Mouse (Mus musculus): Measurements from ENCODE around the gene Zfp952. TPM values are rescaled to one million over a fixed set of nuclear protein-coding genes. Genes with fewer than 3 reads are reported as not detected.
"Not testable (repeated sequence)": the region's sequence is repeated elsewhere in the genome, so short reads cannot be mapped to it uniquely, and the experiment has no call there.

Zfp952 gene
- polyA plus RNA-seq (2017; shearing (Covaris generic)), result 10 to 100 TPM; 17.8 to 18.1 TPM

DNA sequence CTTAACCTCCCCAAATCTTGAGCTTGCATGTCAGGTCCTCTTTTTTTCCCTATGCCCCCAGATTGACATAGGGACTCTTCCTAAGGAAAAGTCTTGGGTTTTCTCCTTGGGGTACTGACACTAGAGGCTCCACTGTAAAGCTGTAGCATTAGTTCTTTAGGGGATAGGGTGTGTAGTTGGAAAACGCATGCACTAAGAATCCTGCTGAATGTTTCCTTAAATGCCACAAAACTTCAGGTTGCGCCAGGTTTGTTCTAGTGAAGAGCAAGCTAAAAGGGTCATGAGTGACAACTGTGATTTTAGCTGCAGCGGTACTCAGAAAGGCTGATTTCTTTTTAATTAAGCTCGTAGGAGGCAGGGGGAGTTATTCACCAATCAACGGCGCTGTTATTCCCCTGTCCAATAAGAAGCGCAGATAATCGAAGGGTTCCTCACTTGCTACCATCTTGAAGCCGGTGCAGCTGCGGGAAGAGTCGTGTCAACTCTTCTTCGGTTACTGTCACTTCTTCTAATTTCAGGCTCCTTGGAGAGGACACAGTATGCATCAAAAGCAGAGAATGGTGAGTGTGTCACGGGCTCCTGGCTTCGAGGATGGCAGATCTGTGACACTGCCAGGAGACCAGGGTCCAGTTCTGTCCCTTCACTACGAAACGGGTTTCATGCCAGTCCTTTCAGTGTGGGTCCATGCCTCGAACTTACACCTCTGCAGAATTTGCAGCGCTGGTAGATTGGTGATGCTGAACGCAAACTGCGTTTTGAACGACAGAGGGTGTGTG, at the start of gene Zfp952:
Zfp952 (plus strand) TSS at position 431 of the 776 bp plus-strand sequence.
- peak; percentile 95 for ATAC-seq

- no peak for ATAC-seq
Observed at GRCm38 (mm10) chr17:32943661-32944060, 49.3 kb upstream of the Zfp952 start.

DNA sequence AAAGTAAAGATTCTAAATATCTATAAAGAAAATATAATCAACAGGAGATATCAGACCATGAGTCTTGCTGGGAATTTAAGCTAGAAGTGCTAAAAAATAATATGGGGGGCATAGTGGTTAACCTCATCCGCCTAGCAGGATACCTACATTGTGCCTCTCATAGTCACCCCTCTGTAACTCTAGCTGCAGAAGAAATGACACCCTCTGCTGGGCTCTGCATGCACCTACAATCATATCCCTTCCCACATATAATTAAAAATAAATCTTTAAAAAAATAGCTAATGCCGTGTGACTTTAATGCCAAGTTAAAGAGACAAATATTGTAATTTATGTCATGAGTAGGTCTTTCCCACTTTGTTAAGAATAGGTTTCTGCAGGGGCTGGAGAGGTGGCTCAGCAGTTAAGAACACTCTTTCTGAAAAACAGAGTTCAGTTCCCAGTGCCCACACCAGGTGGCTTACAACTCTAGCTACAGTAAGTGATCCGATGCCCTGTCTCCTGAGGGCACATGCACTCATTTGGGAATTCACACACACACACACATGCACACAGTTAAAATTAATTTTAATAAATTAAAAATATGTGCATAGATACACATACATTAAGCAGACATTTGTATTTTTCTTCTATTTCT, 48.4 kb upstream of the Zfp952 start:
- ATAC-seq, result no peak

DNA sequence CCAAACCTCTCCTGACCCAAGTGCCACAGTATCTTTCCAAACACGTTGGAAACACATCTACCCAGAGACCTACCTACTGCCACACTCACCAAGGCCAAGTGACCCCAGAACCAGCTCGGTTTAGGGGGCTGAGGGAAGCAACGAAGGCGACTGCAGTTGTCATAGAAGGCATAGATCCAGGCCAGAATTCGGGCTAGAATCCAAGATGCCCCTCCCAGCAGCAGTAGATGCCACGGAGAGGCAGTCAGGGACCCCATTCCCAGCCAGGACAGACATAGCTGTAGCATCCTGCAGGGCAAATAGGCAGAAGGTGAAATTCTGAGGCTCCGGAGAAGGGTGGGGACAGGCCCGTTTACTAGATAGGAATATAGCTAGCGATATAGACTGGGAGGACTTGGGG, 46.2 kb upstream of the Zfp952 start:
- ATAC-seq, result no peak

DNA sequence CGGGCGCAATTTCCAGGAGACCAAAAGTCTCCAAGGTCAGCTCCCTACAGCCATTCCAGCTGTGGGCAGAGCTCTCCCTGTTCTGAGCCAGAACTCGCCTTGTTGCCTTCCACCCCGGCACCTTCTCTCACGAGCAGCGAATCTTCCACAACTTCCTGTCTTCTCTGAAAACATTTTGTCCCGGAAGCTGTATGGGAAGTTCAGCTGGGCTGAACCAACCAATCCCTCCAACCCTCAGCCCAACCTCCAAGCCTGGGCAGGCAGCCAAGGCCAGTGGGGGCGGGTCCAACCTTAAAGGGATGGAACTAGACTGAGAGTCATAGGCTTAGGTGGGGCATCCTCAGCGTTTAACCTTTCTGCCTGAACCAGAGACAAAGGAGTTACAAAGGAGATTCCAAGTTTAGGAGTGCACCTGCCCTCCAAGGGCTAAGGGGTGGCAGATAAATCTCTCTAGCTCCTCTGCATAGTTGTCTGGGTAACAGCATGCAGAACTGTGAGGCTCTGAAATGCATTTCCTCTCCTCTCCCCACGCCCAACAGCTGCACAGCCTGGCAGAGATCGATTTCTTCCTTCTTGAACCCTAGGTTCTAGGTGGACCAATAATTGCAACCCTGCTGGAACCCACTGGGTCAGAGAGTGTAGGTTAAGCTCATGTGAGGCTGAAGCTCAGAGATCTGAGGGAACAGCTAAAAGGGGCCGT, 45.6 kb upstream of the Zfp952 start, which contains the start of gene Cyp4f13:
Cyp4f13 (minus strand) TSS at position 188 of the 700 bp plus-strand sequence.
- ATAC-seq, result peak; percentile 95

GRCm38 (mm10) chr17:32950136-32950535, 42.8 kb upstream of the Zfp952 start:
- no peak for ATAC-seq

DNA sequence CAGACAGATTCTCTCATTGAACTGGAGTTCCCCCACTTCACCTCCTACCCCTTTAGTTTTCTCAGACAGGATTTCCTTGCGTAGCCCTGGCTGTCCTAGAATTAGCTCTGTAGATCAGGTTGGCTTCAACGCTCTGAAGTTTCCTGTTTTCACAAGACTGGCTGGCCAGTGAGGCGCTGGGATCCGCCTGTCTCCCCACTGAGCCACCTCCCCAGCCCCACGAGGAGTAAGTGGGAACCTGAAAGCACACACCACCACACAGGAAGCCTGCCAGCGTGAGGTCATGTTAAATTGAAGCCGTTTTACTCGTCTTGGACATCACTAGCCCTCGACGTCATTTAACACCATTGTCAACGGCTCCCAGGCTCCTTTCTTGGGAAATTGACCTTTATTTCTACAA, 41.9 kb upstream of the Zfp952 start:
- ATAC-seq, result no peak

GRCm38 (mm10) chr17:32951441-32951840, 41.5 kb upstream of the Zfp952 start:
- peak; percentile 20 for ATAC-seq

DNA sequence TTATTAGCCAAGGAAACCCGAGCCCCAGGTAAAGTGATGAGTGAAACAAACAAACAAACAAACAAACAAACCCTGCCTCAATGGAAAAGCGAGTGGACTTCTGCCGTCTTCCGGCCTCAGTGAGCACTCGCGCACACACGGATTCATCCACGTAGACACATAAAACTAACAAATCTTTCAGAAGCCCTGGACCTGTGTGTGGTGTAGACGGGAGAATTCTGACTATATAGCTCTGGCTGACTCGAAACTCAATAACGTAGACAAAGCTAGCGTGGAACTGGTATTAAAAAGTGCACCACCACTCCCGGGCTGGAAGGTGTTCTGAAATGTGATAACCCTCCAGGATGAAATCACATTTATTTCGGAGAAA, 27.7 kb upstream of the Zfp952 start:
- peak; percentile 28 for ATAC-seq

DNA sequence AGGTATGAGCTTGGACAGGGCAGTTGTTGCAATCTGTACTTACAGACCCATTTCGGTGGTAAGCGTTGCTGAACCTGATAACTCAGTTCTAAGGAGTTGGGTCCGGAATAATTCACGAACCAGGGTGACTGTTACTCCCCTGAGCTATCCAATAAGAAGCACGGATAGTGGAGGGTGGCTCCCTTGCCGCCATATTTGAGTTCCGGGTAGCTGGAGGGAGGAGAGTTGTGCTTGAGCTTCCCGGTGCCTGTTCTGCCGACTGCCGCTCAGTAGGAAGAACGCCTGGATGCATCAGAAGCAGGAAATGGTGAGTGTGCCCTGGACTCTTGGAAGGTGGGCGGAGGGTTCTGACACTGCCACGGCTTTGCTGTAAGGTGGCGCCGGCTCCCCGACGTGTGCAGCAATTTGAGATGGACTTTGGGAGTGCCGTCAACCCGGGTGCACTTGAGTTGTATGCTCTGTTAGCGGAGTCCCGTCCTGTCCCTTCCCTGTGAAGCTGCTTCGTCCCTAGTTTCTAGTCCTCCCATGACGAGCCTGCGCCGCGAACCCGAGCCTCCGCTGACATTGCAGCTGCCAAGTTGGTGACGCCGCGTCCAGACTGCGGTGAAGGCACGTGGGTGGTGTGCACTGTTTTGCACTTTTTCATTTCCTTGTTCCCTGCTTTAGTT, 27.2 kb upstream of the Zfp952 start, which contains the start of gene Zfp472:
Zfp472 (plus strand) TSS at position 192 of the 668 bp plus-strand sequence.
- ATAC-seq, result peak; percentile 93

- no peak for ATAC-seq
Observed at GRCm38 (mm10) chr17:32981361-32981760, 11.6 kb upstream of the Zfp952 start.

- ATAC-seq, result no peak
Observed at GRCm38 (mm10) chr17:32986301-32986700, 6.6 kb upstream of the Zfp952 start.

DNA sequence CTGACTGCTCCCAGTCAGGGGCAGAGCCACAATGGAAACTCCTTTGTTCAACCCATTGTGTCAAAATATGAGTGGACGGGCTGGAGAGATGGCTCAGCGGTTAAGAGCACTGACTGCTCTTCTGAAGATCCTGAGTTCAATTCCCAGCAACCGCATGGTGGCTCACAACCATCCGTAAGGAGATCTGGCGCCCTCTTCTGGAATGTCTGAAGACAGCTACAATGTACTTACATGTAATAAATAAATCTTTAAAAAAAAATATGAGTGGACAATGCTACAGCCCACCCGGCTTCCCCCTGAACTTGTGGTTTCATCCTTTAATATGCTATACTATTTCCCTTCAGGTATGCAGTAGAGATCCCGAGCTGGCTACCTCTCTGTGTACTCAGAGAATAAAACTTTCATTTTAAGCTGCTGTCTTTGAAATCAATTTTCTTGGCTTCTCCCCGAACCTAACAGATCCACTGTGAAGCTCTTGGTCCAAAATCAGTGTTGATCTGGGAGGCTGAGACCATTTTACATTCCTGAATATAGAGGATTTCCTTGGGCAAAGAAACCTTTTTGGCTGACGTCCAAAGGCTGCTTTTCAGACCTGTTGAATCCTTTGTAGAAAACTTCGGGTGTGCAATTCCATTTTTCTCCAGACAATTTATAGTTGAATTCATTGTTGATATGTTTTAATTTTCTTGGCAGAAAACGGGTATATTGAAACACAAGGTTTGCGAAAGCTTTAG, 797 bp upstream of the Zfp952 start:
- no peak for ATAC-seq

DNA sequence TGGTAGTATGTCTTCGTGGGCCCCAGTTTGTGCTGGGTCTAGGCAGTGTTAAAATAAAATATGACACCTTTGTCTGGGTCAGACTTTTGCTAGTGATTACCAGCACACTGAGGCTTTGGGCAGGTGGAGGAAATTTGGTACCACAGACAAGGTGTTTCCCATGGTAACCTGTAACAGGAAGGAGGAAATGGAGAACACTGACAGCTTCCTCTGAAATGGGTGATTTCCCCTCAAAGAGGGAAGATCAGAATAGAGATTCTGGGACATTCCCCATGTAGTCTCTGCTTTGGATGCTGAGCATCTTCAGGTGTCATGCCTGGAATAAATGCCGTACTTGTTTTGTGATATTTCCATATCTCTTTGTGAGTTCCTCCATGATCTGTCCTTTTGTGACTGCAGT, 5.6 kb downstream of the Zfp952 start:
- no peak for ATAC-seq

DNA sequence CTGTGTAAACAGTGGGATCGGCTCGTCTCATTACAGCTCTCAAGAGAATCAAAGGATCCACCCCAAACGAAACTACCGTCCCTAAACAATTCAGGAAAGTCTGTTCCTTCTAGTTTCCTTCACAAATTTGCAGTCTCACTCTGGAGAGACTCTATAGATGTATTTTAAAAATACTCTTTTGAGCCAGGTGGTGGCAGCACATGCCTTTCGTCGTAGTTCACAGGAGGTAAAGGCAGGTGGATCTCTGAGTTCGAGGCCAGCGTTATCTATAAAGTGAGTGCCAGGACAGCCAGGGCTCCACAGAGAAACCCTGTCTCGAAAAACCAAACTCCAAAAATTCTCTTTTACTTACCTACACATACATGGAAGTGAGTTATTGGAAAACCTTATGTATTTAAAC, 15.4 kb downstream of the Zfp952 start:
- ATAC-seq, result no peak

GRCm38 (mm10) chr17:33020434-33020833, 27.5 kb downstream of the Zfp952 start:
- not testable (repeated sequence) for ATAC-seq

- ATAC-seq, result no peak
Observed at GRCm38 (mm10) chr17:33032376-33032775, 39.4 kb downstream of the Zfp952 start.

GRCm38 (mm10) chr17:33032900-33033891, 40.3 kb downstream of the Zfp952 start, which contains the start of gene Zfp763:
Zfp763 (minus strand) TSS chr17:33033402.
- peak; percentile 88 for ATAC-seq

All from activated CD4-positive, CD25-positive, alpha-beta regulatory T cell, adult 4 months (primary cell).